Mouse (Mus musculus) testis, adult 2 months (tissue): ENCODE results near the gene Dgkg. TPM values are rescaled to one million over a fixed set of nuclear protein-coding genes. Genes with fewer than 3 reads are reported as not detected.

Source experiments
- H3K27ac ChIP-seq: fragments of 200-500 bp; 2 replicates; pipeline ENCODE4 v1.5.1; 2012; ENCODE audit warnings: low read depth, low read length; ENCODE audit not compliant: control insufficient read depth, insufficient read depth
- H3K27me3 ChIP-seq: fragments of 200-500 bp; 2 replicates; pipeline ENCODE4 v1.6.1; 2012; ENCODE audit warnings: mild to moderate bottlenecking, low read length, moderate library complexity; ENCODE audit not compliant: control insufficient read depth, insufficient read depth
- H3K36me3 ChIP-seq: fragments of 200-500 bp; 2 replicates; pipeline ENCODE4 v1.6.1; 2012; ENCODE audit warnings: mild to moderate bottlenecking, low read length; ENCODE audit not compliant: control insufficient read depth, insufficient read depth
- H3K4me1 ChIP-seq: fragments of 200-500 bp; 2 replicates; pipeline ENCODE4 v1.6.1; 2012; ENCODE audit warnings: low read length; ENCODE audit not compliant: control insufficient read depth, insufficient read depth
- H3K4me3 ChIP-seq: fragments of 200-500 bp; 2 replicates; pipeline ENCODE4 v1.5.1; 2012; ENCODE audit warnings: low read depth, mild to moderate bottlenecking, low read length, moderate library complexity, mixed read lengths; ENCODE audit not compliant: control insufficient read depth
- CTCF ChIP-seq: fragments of 200-500 bp; IDR thresholded peaks from 2 replicates; pipeline ENCODE4 v1.5.1; 2012; ENCODE audit warnings: low read depth, mild to moderate bottlenecking, inconsistent platforms, low read length, moderate library complexity; ENCODE audit not compliant: control insufficient read depth, insufficient read depth, insufficient replicate concordance
- POLR2A ChIP-seq: fragments of 200-500 bp; IDR thresholded peaks from 2 replicates; pipeline ENCODE4 v1.6.1; 2012; ENCODE audit warnings: low read depth, mild to moderate bottlenecking, inconsistent platforms, low read length, moderate library complexity; ENCODE audit not compliant: control insufficient read depth
- polyA plus RNA-seq: library from polyadenylated mRNA; depleted of rRNA; stranded (reverse); fragments of >200 nt; gene quantifications from 2 replicates; pipeline ENCODE4 v1.2.3, GENCODE M21; 2012

Gene Dgkg
- polyA plus RNA-seq, 1 experiment = 0.09 TPM

GRCm38 (mm10) chr16:22613186-22614073 is 43.6 kb downstream of the Dgkg start:
- Histone ChIP-seq H3K27ac (no peak overlapping the region), H3K4me1 (no peaks in the 10 kb centered on the region), H3K4me3 (no peak overlapping the region), H3K36me3 (no peaks in the 10 kb centered on the region), H3K27me3 (no peaks in the 10 kb centered on the region)
- no peak for TF ChIP-seq CTCF
- no peak for TF ChIP-seq POLR2A

DNA sequence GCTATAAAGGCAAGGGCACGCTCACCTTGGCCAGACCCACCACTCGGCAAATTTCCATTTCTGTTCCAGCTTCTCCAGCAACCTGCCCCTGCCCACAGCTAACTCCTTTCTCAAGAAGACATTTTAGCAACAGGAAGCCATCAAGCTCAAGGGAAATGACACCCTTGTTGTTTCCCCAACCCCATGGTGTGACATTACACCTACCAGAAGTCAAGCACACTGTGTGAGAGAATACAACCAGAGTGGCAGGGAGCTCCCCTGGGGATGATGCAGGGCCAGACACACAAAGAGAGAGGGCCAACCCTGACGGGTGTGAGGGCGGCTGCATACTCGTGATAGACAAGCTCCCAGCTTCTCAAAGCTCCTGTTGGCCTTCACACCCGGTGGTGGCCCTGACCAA is 49.0 kb downstream of the Dgkg start:
- TF ChIP-seq CTCF (no peak), POLR2A (no peak)
- no peaks in the 10 kb centered on the region for H3K36me3 ChIP-seq
- no peaks in the 10 kb centered on the region for H3K4me1 ChIP-seq
- no peak overlapping the region for H3K27ac ChIP-seq
- H3K27me3 ChIP-seq = no peaks in the 10 kb centered on the region
- H3K4me3 ChIP-seq = no peak overlapping the region

DNA sequence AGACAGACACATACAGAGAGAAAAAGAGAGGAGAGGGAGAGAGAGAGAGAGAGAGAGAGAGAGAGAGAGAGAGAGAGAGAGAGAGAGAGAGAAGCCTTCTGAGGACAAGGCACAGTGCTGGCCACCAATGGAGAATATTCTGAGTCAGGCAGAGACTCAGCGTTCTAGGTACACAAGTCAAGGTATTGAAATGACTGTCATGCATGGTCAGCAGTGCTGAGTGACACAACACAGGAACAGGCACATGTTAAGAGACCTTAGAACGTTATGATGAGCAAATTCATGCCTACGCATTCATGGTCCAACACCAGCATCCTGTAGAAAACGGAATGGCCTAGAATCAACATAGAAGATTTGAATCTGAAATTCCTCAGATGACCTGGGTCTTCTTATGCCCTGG is 50.0 kb downstream of the Dgkg start:
- no peak overlapping the region for H3K27ac ChIP-seq
- H3K27me3 ChIP-seq = no peaks in the 10 kb centered on the region
- TF ChIP-seq CTCF (no peak), POLR2A (no peak)
- H3K4me3 ChIP-seq = no peak overlapping the region
- H3K4me1 ChIP-seq = no peaks in the 10 kb centered on the region
- no peaks in the 10 kb centered on the region for H3K36me3 ChIP-seq

- no peak overlapping the region for H3K4me3 ChIP-seq
- TF ChIP-seq POLR2A (no peak), CTCF (no peak)
- H3K27ac ChIP-seq = no peak overlapping the region
- no peaks in the 10 kb centered on the region for H3K36me3 ChIP-seq
- H3K4me1 ChIP-seq = no peaks in the 10 kb centered on the region
- H3K27me3 ChIP-seq = no peaks in the 10 kb centered on the region
These were observed 54.6 kb downstream of the Dgkg start for GRCm38 (mm10) chr16:22602399-22602798.

- TF ChIP-seq CTCF = no peak
- no peak for TF ChIP-seq POLR2A
- no peak overlapping the region for H3K27ac ChIP-seq
- no peak overlapping the region for H3K4me3 ChIP-seq
- H3K4me1 ChIP-seq = no peaks in the 10 kb centered on the region
- no peaks in the 10 kb centered on the region for H3K36me3 ChIP-seq
- no peaks in the 10 kb centered on the region for H3K27me3 ChIP-seq
These were observed 55.3 kb downstream of the Dgkg start for GRCm38 (mm10) chr16:22601756-22602155.

GRCm38 (mm10) chr16:22600108-22600699 is 56.8 kb downstream of the Dgkg start:
- TF ChIP-seq POLR2A = no peak
- no peak for TF ChIP-seq CTCF
- no peaks in the 10 kb centered on the region for H3K4me1 ChIP-seq
- H3K4me3 ChIP-seq = no peak overlapping the region
- H3K27ac ChIP-seq = no peak overlapping the region
- no peaks in the 10 kb centered on the region for H3K27me3 ChIP-seq
- no peaks in the 10 kb centered on the region for H3K36me3 ChIP-seq

- no peaks in the 10 kb centered on the region for H3K36me3 ChIP-seq
- H3K27ac ChIP-seq = no peak overlapping the region
- no peaks in the 10 kb centered on the region for H3K27me3 ChIP-seq
- H3K4me1 ChIP-seq = no peaks in the 10 kb centered on the region
- no peak overlapping the region for H3K4me3 ChIP-seq
- TF ChIP-seq CTCF (no peak), POLR2A (no peak)
These were observed 58.3 kb downstream of the Dgkg start for GRCm38 (mm10) chr16:22598741-22599140.

GRCm38 (mm10) chr16:22596394-22596793 is 60.6 kb downstream of the Dgkg start:
- H3K27ac ChIP-seq = no peak overlapping the region
- TF ChIP-seq POLR2A (no peak), CTCF (no peak)
- no peak overlapping the region for H3K4me3 ChIP-seq
- no peaks in the 10 kb centered on the region for H3K27me3 ChIP-seq
- H3K36me3 ChIP-seq = no peaks in the 10 kb centered on the region
- H3K4me1 ChIP-seq = no peaks in the 10 kb centered on the region
